Mouse (Mus musculus) heart, postnatal 0 days (tissue): ENCODE measurements at regions not wholly inside any gene's neighbourhood (a gene's known extent, or its start where the extent isn't known, plus 50 kb on each side); places are given as distances from the start of the nearest gene placed in this dataset.

ENCODE experiments used
- CTCF ChIP-seq: IDR thresholded peaks from 2 replicates; pipeline ENCODE4 v1.5.1; 2016; ENCODE audit warnings: antibody characterized with exemption, control low read depth, low read depth
- EP300 ChIP-seq: IDR thresholded peaks from 2 replicates; pipeline ENCODE4 v1.6.1; 2016; ENCODE audit warnings: antibody characterized with exemption, low read depth

- no peak for TF ChIP-seq EP300
- no peak for TF ChIP-seq CTCF
These were observed 83.2 kb upstream of the Psmd7 start for GRCm38 (mm10) chr8:107671471-107671870.
